Mouse (Mus musculus) intestine, embryonic 14.5 days (tissue): ENCODE results near the gene Abcd3. TPM values are rescaled to one million over a fixed set of nuclear protein-coding genes. Genes with fewer than 3 reads are reported as not detected.
"Not testable (repeated sequence)": the region's sequence is repeated elsewhere in the genome, so short reads cannot be mapped to it uniquely, and the experiment has no call there.

Source experiments
- ATAC-seq: fragments of 200-750 bp; cut with Nextera tagmentation; replicated peaks from 2 replicates; pipeline ENCODE4 v1.8.0; 2017; ENCODE audit warnings: low read depth, moderate number of reproducible peaks, moderate TSS enrichment, moderate library complexity; ENCODE audit not compliant: low FRiP score, low TSS enrichment
- DNase-seq: peaks from one replicate; pipeline ENCODE4 v3.0.0-alpha.2; 2018; ENCODE audit warnings: low spot score
- H3K27ac ChIP-seq: fragments of 300-500 bp; sonication (generic); 2 replicates; pipeline ENCODE4 v1.5.1; 2014; ENCODE audit warnings: low read depth, mild to moderate bottlenecking, control low read depth
- H3K27me3 ChIP-seq: fragments of 300-500 bp; sonication (generic); replicated peaks from 2 replicates; pipeline ENCODE4 v1.6.1; 2014; ENCODE audit warnings: low read length, control low read depth; ENCODE audit not compliant: control insufficient read depth, insufficient read depth
- H3K36me3 ChIP-seq: fragments of 300-500 bp; sonication (generic); 2 replicates; pipeline ENCODE4 v1.6.1; 2014; ENCODE audit warnings: low read length, control low read depth; ENCODE audit not compliant: control insufficient read depth, insufficient read depth
- H3K4me1 ChIP-seq: fragments of 300-500 bp; sonication (generic); replicated peaks from 2 replicates; pipeline ENCODE4 v1.6.1; 2014; ENCODE audit warnings: low read length, control low read depth, mixed read lengths; ENCODE audit not compliant: control insufficient read depth, insufficient read depth
- H3K4me2 ChIP-seq: fragments of 300-500 bp; sonication (generic); 2 replicates; pipeline ENCODE4 v1.6.1; 2014; ENCODE audit warnings: low read length
- H3K4me3 ChIP-seq: fragments of 300-500 bp; sonication (generic); 2 replicates; pipeline ENCODE4 v1.5.1; 2014; ENCODE audit warnings: low read depth, low read length, control low read depth, mixed read lengths
- H3K9ac ChIP-seq: fragments of 300-500 bp; sonication (generic); 2 replicates; pipeline ENCODE4 v1.6.1; 2014; ENCODE audit warnings: mild to moderate bottlenecking, low read length
- H3K9me3 ChIP-seq: fragments of 300-500 bp; sonication (generic); 2 replicates; pipeline ENCODE4 v1.6.1; 2016; ENCODE audit warnings: low read length, control low read depth; ENCODE audit not compliant: control insufficient read depth
- WGBS: fragments of 180-500 bp; shearing (Covaris S2); extraction: QIAGEN DNeasy Blood & Tissue Kit; methylation state at CpG from one replicate; pipeline ENCODE4 v1.1.7; 2014; 5-methylcytosine and 5-hydroxymethylcytosine counted together
- polyA plus RNA-seq: library from polyadenylated mRNA; unstranded; fragments of >200 nt; fragmentation: Nextera tagmentation; extraction: Ambion mirVana; gene quantifications from 2 replicates; pipeline ENCODE4 v1.2.1, GENCODE M21; 2014

The Abcd3 gene
- polyA plus RNA-seq, 1 experiment from 2014 or later: 56.8 TPM

- WGBS: 85% methylated on average over 5 of the region's 5 CpGs
- no peak overlapping the region for H3K27ac ChIP-seq
- no peak overlapping the region for H3K9ac ChIP-seq
- DNase-seq (no peak), ATAC-seq (no peak)
- H3K4me1 ChIP-seq: no peaks in the 10 kb centered on the region
- H3K9me3 ChIP-seq: no peaks in the 10 kb centered on the region
- H3K27me3 ChIP-seq: no peaks in the 10 kb centered on the region
- H3K36me3 ChIP-seq: peaks cover 74% of the 10 kb centered on the region
- H3K4me2 ChIP-seq: no peak overlapping the region
- no peak overlapping the region for H3K4me3 ChIP-seq
Observed at GRCm38 (mm10) chr3:121766818-121767217, 48.3 kb downstream of the Abcd3 start.

- peaks cover 74% of the 10 kb centered on the region for H3K36me3 ChIP-seq
- no peak for DNase-seq
- H3K9me3 ChIP-seq: no peaks in the 10 kb centered on the region
- H3K27me3 ChIP-seq: no peaks in the 10 kb centered on the region
- no peak overlapping the region for H3K4me2 ChIP-seq
- no peak for ATAC-seq
- H3K9ac ChIP-seq: no peak overlapping the region
- H3K4me1 ChIP-seq: no peaks in the 10 kb centered on the region
- no peak overlapping the region for H3K4me3 ChIP-seq
- H3K27ac ChIP-seq: no peak overlapping the region
Observed at GRCm38 (mm10) chr3:121766048-121766447, 49.1 kb downstream of the Abcd3 start.

- H3K4me1 ChIP-seq: peaks cover 2% of the 10 kb centered on the region; the same call in 1 of the 2 replicates
- 65% methylated on average over 4 of the region's 4 CpGs for WGBS
- peaks cover 60% of the 10 kb centered on the region for H3K36me3 ChIP-seq
- H3K27ac ChIP-seq: no peak overlapping the region
- no peaks in the 10 kb centered on the region for H3K27me3 ChIP-seq
- no peaks in the 10 kb centered on the region for H3K9me3 ChIP-seq
- H3K4me3 ChIP-seq: no peak overlapping the region
- no peak overlapping the region for H3K4me2 ChIP-seq
- ATAC-seq (0 out of 2 replicates have a peak, but pooled peaks have one; percentile 60), DNase-seq (no peak)
- H3K9ac ChIP-seq: no peak overlapping the region
Observed at GRCm38 (mm10) chr3:121762056-121762852, 52.8 kb downstream of the Abcd3 start.

- Histone ChIP-seq H3K4me3 (no peak overlapping the region), H3K27me3 (no peaks in the 10 kb centered on the region), H3K36me3 (peaks cover 26% of the 10 kb centered on the region), H3K9ac (no peak overlapping the region), H3K4me2 (no peak overlapping the region), H3K4me1 (peaks cover 2% of the 10 kb centered on the region; the same call in 1 of the 2 replicates), H3K9me3 (no peaks in the 10 kb centered on the region), H3K27ac (peak overlapping the region; percentile 23; the same call in 1 of the 2 replicates)
- 26% methylated on average over 7 of the region's 7 CpGs for WGBS
- ATAC-seq: no peak
- DNase-seq: no peak
Observed at GRCm38 (mm10) chr3:121758373-121758772, 56.7 kb downstream of the Abcd3 start.

- H3K4me3 ChIP-seq: no peak overlapping the region
- H3K4me2 ChIP-seq: no peak overlapping the region
- peaks cover 2% of the 10 kb centered on the region; the same call in 1 of the 2 replicates for H3K4me1 ChIP-seq
- no peaks in the 10 kb centered on the region for H3K9me3 ChIP-seq
- peaks cover 16% of the 10 kb centered on the region for H3K36me3 ChIP-seq
- ATAC-seq (no peak), DNase-seq (no peak)
- H3K27me3 ChIP-seq: no peaks in the 10 kb centered on the region
- H3K9ac ChIP-seq: no peak overlapping the region
- 57% methylated on average over 3 of the region's 3 CpGs for WGBS
- H3K27ac ChIP-seq: no peak overlapping the region
Observed at GRCm38 (mm10) chr3:121755152-121755551, 60.0 kb downstream of the Abcd3 start.

DNA sequence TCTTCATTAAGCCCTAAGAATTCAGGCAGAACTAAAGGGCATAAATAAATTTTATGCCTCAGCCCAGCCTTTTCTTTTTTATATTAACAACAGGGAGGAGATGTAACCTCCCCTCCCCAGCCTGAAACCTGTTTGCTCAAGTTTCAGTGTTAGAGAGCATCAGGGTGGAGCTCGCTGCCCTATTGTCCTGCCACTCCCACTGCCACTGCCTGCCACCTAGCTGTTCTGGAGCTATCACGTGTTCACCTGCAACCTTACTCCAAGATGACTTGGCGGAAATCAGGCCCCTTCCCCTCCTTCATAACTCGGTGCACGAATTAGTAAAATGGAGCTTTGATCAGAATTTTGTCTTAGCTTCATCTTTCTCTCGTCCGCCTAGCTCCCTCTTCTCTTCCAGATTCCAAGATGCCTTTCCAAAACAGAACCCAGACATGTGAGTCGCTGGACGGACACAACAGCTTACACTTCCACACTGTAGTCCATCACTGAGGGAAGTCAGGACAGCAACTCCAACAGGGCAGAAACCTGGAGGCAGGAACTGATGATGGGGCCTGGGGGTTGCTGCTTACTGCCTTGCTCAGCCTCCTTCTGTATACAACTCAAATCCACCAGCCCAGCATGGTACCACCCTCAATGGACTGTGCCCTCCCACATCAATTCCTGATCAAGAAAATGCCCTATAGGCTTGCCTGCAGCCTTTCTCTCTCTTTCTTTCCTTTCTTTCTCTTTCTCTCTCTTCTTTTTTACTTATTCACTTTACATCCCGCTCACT lies 60.6 kb downstream of the Abcd3 start:
- H3K4me2 ChIP-seq, H3K9ac ChIP-seq, H3K27ac ChIP-seq, H3K27me3 ChIP-seq, DNase-seq, H3K4me3 ChIP-seq, H3K9me3 ChIP-seq, H3K4me1 ChIP-seq: not testable (repeated sequence)
- WGBS: 82% methylated on average over 10 of the region's 10 CpGs
- 0 out of 2 replicates have a peak, but pooled peaks have one; percentile 27 for ATAC-seq
- peaks cover 13% of the 10 kb centered on the region for H3K36me3 ChIP-seq

DNA sequence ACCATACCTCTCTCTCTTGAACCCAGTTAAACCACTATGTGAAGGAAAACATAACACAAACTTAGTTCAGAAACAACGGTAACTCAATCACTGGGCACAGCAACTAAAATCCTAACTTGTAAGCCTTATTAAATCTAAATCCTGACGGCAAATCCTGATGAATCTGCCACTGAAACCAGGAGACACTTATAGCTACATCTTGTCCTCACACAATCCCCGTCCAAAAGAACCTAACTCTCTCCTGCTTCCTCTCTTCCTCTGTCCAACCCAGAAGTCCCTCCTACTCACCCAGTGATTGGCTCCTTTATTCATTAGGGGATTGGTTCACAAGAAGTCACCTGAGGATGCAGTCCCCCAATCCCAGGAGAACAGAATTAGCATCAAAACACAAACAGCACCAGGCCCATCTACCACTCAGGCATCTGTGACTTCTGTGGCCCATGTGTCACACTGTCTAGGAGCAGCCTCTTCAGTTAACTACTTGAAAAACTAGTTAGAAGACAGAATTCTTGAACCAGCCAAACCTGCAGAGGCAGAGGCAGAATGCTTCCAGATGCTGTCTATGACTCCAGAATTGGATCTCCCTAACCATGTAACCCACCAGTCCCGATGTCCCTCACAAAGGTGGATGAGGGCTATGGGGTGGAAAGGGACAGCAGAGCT lies 73.8 kb downstream of the Abcd3 start:
- not testable (repeated sequence) for H3K4me1 ChIP-seq, H3K9ac ChIP-seq, H3K27me3 ChIP-seq, H3K4me2 ChIP-seq, H3K9me3 ChIP-seq, H3K4me3 ChIP-seq, H3K27ac ChIP-seq, H3K36me3 ChIP-seq, ATAC-seq
- WGBS: 89% methylated on average over 4 of the region's 4 CpGs
- DNase-seq: peak; percentile 9

- Histone ChIP-seq H3K4me1 (peaks cover 9% of the 10 kb centered on the region; the same call in 1 of the 2 replicates), H3K4me3 (no peak overlapping the region), H3K9me3 (no peaks in the 10 kb centered on the region), H3K27ac (no peak overlapping the region), H3K9ac (no peak overlapping the region), H3K27me3 (no peaks in the 10 kb centered on the region), H3K4me2 (no peak overlapping the region), H3K36me3 (no peaks in the 10 kb centered on the region)
- ATAC-seq (no peak), DNase-seq (peak; percentile 48)
- WGBS: 29% methylated on average over 17 of the region's 17 CpGs
Observed at GRCm38 (mm10) chr3:121739489-121740213, 75.5 kb downstream of the Abcd3 start.
